Mouse (Mus musculus): Measurements from ENCODE around the gene Hpn.

The Hpn gene

DNA sequence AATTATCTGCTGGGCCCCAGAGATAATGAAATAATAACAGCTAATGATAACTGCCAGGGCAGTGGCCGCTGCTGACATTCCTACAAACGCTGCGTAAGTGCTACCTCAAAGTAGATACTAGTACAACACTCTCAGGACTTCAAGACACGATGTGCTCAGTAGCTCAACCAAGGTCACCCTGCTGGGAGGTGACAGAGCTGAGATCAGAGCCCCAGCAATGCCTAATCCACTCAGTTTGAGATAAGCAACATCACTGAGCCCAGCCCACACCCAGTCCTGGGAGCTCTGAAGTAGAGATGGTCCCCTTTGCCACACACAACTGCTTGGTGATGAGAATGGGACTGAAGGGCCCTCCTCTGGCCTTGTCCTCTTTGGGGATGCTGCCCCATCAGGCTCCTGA lies 25.2 kb upstream of the Hpn start:
- DNase-seq = no peak

DNA sequence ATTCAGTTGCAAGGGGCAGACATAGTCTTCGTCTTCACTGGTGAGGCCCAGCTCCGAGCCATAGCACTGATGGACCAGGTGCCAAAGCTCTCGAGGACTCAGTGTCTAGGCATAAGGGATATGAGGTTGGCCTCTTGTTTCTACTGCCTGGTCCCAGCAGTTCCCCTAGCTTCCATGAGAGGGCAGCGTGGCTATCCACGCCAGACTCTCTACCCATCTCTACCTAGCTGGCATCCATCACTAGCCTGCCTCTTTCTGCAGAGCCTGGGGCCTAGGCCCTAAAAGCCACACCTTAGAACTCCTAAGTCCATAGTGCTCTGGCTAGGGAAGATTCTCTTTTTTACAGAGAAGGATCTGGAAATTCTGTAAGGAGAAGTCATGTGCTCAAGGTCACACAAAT lies 24.7 kb upstream of the Hpn start:
- no peak for DNase-seq

DNA sequence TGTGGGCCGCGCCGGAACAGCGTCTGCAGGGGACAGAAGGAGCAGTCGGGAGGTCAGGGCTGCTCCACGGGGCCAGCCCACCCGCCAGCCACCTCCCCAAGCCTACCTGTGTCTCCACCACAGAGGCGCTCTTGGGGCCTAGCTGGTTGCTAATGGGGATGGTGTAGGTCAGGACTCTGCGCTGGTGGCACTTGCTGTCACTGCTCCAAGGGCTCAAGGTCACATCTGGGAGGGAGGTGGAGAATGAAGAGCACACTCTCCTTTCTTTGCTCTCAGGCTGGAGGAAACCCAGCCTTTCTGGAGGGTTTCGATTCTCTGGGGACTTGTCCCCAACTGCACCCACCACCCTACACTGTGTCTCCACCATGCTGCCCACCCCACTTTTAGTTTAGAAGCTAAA lies 20.6 kb upstream of the Hpn start:
- DNase-seq = no peak

DNA sequence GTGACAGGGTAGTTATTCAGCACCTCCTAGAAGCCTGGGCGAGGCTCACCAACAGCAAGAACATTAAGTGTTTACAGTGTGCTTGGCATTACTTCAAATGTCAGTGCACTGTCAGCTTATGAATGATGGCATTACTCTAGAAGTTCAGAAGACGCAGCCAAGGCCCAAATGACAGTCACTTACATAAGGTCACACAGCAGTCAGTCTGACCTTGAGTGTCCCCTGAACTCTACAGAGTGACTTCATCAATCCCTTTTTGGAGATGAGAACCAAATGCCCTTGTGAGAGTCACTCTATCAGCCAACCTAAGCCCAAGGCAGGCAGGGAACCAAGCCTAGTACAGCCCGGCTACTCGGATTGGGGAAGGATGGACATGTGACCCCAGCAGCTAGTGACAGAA lies 16.8 kb upstream of the Hpn start:
- DNase-seq = no peak

DNA sequence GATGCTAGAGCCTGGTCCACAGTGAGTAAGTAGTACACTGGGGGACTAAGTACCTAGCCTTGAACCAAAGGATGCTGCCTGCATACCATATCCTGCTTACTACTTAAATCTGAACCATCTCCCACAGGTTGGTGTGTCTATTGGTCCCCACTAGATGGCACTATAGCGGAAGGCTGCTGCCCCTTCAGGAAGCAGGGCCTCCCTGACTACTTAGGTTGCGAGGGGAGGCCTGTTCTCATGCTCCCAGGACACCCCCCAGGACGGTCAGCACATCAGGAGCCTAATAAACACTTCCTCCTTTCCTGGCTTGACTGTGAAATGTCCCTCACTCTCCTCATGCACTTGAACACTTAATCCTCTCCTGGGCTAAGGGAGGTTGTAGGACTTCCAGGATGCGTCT lies 15.8 kb upstream of the Hpn start:
- DNase-seq = no peak

DNA sequence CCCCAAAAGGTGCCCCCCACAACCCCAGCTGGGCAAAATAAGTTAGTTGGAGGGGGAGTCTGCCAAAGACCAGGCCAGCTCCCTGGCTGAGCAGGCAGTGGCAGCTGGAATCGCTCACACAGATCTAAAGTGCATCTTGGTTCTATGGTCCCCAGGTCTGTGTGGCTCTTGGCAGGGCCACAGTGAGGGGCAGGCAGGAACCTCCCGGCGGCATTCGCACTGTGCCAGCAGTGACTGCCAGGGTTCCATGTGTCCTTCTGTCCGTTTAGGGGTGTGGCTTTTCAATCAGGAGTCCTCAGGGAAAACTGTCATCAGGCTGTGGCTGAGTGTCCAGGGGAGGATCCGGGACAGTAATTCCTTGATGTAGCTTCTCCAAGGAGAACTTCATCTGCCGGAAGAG lies 15.1 kb upstream of the Hpn start:
- DNase-seq = no peak

DNA sequence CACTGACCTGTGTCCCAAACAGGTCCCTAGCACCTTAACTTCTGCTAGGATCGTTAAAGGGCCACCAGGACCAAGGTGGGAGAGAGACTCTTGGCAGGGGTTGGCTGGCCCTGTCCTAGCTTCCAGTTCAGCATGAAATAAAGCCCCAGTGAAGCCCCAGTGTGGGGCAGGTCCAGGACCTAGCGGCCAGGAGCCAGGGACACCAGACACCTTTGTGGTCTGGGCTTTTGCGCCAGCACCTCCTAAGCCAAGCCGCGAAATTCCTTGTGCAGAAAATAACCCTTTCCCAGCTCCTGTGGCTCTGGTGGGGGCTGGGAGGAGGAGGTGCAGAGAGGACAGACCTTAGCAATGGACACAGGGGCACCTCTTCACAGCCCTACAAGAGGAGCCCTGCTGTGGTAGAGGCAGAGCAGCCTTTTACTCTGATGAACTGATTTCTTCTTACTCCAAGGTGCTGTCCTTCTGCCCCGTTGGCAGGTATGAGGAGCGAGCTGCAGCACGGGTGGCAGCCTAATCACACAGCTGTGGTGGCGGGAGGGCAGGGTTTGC lies 13.1 kb upstream of the Hpn start:
- no peak for DNase-seq

DNA sequence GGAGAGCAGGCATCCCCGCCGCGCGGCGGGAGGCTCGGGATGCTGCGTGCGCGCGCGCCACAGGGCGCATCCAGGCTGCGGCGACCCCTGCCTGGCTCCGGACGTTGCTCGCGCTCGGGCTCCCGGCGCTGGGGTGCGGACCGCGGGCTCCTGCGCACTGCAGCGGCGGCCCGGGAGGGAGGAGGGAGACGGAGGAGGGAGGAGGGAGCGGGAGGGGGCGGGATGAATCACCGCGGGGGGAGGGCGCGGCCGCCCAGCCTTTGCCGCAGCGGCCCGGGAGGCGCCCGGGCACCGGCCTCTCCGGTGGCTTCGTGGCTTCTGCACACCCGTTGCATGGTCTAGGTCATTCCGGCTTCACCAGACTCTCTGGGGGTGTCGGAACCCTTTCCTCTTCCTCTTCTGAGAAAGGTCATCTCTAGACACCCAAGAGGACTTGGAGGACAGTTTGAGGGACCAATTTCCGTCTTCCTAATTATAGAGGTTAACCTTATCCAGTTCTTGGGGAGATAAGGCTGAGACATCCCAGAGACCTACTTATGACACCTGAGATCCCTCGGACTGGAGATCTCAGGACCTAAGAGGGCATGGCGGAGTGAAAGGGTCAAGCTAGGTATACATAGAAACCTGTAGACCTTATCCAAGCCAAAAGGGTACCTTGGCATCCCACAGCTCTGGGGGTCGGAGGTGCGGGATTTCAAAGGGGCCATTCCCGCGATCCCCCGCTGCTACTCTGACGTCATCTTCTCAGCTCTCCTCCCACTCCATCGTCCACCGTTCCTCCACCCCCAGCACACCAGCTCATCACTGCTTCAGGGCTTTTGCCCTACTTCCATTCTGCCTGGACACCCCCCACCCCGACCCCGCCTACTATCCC lies 12.0 kb upstream of the Hpn start, which contains the start of gene Scn1b:
Gene Scn1b, minus strand, starts transcription at position 153 of the 874 bp plus-strand sequence.
- DNase-seq = peak; percentile 77

DNA sequence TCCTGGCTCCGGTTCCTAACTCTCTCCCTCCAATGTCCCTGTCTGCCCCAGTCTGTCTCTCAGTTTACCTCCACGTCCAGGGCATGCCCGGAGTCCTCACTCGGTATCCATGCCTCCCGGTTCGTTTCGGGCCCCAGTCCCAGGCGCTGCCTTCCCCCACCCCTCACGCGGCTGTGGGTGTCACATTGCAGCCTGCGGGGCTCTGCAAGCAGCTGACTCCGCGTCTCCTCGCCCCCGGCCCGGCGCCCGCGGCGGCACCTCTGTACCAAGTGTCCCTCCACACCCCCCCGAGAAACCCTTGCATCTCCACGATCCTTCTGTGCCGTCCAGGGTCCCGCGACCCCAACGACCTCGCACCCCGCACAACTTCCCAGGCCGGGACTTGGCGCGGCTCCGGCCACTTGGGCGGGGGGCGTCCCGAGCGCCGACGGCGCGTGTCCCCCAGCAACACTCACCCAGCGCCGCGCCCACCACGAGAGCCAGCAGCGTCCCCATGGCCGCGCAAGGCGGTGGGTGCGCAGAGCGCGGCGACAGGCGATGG lies 11.2 kb upstream of the Hpn start:
- DNase-seq = peak; percentile 69

DNA sequence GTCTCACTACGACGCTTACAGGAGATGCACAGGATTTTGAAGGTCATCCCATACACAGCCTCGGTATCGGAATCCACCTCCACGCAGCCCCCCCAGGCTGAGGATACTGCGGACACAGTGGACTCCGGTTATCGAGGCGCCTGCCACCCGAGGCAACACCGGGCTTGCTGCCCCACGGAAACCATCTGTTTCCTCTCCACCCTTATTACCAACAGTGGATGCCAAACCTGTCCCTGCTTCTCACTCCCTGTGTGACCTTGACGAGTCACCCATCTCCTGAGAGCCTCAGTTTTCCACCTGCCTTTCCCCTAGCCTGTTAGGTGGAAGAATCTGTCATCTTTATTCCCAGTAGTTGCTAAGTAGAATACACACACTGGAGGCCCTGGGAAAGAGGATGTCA lies 10.0 kb upstream of the Hpn start:
- DNase-seq = no peak

DNA sequence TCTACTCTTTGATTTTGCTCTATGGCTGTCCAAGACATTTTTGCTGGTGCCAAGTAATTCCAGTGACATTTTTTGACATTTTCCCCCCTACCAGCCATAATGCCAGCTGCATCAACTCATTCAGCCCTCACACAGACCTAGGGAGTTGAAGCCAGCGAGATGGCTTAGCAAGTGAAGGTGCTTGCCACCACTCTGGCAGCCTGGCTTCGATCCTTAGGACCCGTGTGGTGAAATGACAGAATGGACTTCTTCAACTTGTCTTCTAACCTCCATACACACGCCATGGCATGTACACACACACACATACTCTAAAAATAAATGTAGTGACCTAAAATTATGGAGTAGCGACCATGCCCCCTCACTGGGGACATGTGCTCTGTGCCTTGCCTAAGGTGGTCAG lies 9.3 kb upstream of the Hpn start:
- DNase-seq = no peak

DNA sequence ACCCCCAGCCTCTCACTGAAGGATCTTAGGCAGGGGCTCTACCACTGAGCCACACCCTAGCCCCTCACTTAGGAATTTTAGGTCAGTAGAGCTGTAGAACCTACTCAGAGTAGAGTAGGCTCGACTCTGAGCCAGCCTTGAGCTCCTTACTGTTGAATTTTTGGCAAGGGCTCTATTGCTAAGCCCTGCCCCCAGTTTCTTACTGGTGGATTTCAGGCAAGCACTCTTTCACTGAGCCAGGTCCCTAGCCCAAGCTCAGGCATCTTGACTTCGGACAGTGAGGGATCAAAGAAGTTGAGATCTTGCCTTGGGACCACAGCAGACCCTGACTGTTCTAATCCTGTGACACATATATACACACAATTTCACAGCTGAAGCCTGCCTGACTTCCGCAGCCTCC lies 8.6 kb upstream of the Hpn start:
- DNase-seq = no peak

DNA sequence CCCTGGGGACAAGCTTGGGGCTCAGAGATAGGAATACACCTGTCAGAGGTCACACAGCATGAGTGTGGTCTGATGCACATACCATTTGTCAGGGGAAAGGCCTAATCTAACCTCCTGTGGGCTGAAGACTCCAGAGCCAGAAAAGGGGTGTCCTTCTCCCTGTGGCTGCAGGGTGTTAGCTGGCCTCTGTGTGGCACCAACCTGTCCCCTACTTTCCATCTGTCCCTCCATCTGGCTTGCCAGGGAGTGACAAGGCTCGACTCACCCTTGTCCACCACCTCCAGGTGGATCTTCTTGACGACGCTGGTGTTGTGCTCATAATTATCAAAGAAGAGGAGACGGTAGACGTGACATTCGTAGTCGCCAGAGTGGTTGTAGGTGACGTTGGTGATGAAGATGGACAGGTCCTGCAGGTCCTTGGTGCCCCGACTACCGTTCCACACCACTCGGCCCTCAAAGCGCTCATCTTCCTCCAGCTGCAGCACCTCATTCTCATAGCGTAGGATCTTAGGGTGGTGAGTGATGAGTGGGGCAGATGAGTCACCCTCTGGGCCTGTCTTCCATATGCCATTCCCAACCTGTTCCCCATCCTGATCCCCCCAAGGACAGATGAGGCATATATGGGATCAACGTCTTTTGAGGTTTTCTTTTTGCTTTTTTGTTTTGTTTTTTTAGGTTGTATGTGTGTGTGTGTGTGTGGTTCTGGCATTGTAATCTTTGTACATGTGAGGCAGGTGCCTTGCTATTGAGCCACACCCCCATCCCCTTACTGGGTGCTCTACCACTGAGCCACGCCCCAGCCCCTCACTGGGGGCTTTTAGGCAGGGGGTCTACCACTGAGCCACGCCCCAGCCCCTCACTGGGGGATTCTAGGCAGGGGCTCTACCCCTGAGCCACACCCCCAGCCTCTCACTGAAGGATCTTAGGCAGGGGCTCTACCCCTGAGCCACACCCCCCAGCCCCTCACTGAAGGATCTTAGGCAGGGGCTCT lies 7.8 kb upstream of the Hpn start:
- DNase-seq = no peak

DNA sequence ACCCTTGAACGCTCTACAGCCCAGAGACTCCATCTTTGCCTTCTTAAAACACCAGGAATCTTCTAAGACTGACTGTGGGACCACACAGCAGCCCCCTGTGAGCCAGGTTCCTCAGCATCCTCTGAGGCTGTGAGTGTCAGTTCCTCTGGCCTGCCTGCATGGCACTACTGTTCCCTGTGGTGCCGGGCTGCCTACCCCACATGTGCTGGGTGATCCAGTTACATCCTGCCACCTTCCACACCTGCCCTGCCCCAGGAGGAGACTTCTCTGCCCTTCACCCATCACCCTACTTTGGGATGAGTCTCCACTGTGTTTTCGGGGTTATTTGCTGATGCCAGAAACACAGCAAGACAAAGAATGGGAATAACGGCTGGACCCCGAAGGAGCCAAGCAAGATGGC lies 4.5 kb upstream of the Hpn start:
- DNase-seq = no peak

DNA sequence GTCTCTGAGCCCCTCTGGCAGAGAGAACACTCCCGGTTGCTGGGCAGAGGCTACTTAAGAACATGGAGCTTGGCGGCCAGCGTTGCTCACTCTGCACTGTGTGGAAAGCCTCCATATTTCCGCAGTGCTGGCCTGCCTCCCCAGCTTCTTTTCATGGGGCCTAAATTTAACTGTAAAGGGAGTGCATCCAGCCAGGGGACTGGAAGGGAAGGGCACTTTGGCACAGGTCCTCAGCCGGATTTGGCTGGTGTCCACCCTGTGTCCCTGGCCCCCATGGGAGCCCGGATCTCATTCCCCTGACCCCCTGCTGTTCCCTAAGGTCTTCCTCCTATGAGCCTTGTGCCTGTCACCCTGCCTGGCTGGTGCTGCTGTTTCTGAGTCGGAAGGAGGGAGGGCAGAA lies 3.4 kb upstream of the Hpn start:
- DNase-seq = peak; percentile 49

DNA sequence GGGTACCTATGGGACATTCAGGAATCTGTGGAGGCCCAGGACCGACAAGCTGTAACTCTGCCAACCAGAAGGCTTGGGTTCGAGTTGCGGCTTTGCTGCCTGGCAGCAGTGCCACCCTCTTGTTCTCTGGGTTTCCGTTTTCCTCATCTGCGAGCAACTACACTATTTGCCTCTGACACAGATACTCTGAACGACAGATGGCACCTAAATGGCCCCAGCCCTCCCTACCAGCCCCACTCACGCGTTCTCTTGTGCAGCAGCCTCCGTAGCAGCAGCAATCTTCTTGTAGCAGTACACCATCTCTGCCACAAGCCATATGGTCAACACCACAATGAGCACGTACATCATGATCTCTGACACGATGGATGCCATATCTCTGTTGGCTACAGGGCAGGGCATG lies 2.4 kb upstream of the Hpn start:
- no peak for DNase-seq

DNA sequence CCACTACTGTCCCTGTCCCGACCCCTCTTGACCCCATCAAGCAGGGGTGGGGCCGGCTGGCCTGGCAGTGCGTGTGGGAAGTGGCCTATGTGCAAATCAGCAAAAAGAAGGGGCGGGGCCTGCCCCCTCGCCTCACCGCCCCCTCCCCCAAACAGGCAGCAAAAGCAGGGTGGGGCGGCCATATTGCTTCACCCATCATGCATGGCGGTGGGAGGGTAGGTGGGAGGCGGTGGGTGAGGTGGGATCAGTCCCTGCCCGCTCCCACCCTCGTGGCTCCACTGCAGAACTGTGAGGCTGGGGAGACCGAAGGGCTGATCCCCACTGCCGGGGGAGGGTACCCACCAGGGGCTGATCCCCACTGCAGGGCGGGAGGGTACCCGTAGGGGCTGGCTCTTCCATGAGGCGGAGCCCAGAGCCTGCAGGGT lies 1.6 kb upstream of the Hpn start:
- no peak for DNase-seq

DNA sequence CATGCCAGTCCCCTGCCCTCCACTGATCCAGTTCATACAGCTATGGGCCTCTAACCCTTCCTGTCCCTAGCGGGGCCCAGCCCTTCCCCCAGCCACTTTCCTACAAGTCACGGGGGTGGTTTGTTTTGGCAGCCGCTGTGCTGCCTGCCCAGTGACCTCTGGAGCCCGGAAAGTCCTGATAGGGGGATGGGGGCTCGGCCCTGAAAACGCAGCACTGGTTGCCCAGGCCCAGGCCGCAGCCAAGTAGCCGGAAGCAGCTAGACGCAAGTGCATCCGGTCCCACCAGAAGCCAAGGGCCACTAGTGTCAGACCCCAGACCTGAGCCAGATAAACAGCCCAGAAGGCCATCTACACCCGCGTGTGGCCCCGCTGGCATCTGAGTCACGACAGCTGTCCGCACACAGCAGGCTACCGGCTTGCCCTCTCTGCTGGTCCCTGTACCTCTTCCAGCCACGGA lies 525 bp upstream of the Hpn start:
- DNase-seq = peak; percentile 45

DNA sequence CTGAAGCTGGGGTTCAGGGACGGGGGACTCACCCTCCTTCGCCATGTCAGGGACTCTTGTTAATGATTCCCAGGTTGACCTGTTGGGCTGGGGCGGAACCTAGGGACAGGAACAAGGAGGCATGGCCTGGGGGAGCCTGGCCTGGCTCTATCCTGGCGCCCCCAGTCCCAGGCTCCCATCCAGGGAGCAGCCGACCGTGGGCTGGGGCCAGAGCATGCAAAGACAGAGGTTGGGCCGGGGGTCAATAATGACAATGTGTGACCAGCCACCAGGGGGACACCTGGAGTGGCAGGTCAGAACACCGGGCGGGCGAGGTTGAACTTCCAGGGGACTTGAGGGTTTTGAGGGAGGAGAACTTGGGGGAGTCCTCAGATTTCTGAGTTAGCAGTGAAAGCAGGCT lies 444 bp downstream of the Hpn start:
- DNase-seq = no peak

DNA sequence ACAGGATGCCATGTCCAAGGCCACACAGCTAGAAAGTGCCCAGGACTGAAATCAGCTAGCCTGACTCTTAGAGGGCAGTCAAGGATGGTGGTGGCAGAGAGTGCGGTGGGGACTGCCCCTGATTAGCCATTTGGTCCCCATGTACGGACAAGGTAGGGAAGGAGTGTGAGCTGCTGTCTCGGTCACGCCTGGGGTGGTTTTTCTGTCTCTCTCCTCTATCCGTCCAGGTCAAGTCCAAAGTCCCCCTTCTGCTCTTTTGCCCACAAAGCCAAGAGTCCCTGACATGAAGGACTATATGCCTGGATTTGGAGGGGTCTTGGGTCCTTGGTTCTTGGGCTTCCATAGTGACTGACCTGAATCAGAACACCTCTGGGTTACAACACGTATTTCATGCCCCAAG lies 1.3 kb downstream of the Hpn start:
- no peak for DNase-seq

DNA sequence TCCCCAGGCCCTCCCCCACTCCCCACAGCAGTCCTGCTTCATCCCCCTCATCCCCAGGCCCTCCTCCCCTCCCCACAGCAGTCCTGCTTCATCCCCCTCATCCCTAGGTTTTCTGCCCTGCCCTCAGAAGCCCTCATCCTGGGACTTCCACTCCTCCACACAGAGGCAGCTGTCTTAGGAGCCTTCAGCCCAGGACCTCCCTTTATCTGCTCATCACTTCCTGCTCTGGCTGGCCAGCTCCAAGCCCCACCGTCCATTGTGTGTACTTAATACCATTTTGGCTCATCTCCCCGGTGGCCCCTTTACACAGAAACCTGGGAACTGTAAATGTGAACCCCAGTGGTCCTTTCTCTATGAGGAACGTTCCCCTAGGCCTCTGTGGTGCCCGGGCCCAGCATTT lies 3.1 kb downstream of the Hpn start:
- no peak for DNase-seq

DNA sequence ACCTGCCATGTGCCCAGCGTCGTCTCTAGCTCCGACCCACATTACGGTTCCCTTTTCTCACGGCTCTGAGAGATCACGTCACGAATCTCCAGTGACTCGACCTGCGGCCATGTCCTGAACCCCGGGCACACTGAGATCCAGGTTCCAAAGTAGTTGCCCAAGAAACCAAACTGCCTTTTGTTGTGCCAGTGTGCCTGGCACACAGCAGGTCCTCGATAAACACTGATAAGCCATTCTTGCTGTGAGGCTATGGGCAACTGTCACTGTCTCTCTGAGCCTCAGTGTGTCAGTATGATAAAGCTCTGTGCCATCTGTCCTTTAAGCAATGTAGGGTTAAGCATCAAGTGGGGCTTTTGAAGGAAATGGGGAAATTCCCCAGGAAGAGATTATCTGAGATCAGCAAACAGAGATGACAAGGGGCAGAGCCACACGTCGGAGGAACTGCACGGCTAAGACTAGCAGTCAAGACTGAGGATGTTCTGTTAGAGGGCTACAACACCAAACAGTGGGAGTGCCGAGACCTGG lies 4.2 kb downstream of the Hpn start:
- DNase-seq = no peak

DNA sequence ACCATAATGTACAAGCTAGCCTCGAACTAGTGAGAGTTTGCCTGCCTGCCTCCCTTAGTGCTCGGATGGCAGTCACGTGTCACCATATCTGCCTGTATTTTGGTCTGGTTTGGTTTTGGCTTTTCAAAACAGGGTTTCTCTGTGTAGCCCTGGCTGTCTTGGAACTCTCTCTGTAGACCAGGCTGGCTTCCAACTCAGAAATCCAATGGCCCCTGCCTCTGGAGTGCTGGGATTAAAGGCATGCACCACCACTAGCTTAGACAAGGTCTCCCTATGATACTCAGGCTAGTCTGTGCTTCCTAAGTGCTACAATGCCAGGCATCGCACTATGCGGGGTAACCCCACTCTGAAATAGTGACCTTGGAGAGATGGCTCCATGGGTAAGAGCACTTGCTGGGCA lies 5.3 kb downstream of the Hpn start:
- no peak for DNase-seq

Data from right cerebral cortex, postnatal 25 days (tissue).